26 mouse cellular contexts compared by ENCODE assay signal in genomic region chr3:130218232-130218728, GRCm38 (mm10).
DNase-seq lines count a peak whose midpoint lies in the region; ATAC-seq and TF ChIP-seq lines count a peak whose summit lies in the region.
"Had no signal": no experiment of that assay in that cellular context is flagged by ENCODE, and none has a peak within 500 bp of the region (broad histone marks: within the 10 kb centered on the region; RNA-seq: fewer than 3 reads in every experiment).

No protein-coding gene starts in this region.

- 0 out of 2 replicates have a peak overlapping the region, but pooled peaks have one; percentile 34 for H3K27ac ChIP-seq in midbrain, embryonic 16.5 days (ENCODE audit: low read length)
- H3K27ac ChIP-seq in midbrain, postnatal 0 days (ENCODE audit: low read depth, low read length), result no peak overlapping the region
- H3K27ac ChIP-seq: forebrain, embryonic 10.5 days; forebrain, embryonic 13.5 days; gastrocnemius, adult 2 months; heart, embryonic 15.5 days; hindbrain, embryonic 14.5 days; hindbrain, postnatal 0 days had no signal

- H3ac ChIP-seq in C2C12 (ENCODE audit: control insufficient read depth, insufficient read length, low read depth) (no peak overlapping the region), myocyte (ENCODE audit: control insufficient read depth, insufficient read length) (no peak overlapping the region)

- no peak for TF ChIP-seq CTCF in midbrain, postnatal 0 days (IDR thresholded peaks at IDR 0.05)
- no peak for TF ChIP-seq CTCF in C2C12 (IDR thresholded peaks at IDR 0.05; ENCODE audit: control insufficient read depth, insufficient read depth, insufficient read length)

- no peak overlapping the region for H3K9ac ChIP-seq in midbrain, embryonic 16.5 days (ENCODE audit: low read depth, low read length)
- H3K9ac ChIP-seq in midbrain, postnatal 0 days (replicated peaks; ENCODE audit: low read length, poor library complexity, severe bottlenecking), result no peak overlapping the region
- H3K9ac ChIP-seq: forebrain, embryonic 13.5 days; forebrain, postnatal 0 days; heart, embryonic 12.5 days; heart, embryonic 15.5 days; hindbrain, embryonic 14.5 days had no signal

- H3K4me1 ChIP-seq in midbrain, embryonic 16.5 days (ENCODE audit: control insufficient read depth, insufficient read depth, low read length), result peaks cover 2% of the 10 kb centered on the region; the same call in 1 of the 2 replicates
- no peaks in the 10 kb centered on the region for H3K4me1 ChIP-seq in midbrain, postnatal 0 days (ENCODE audit: insufficient read depth, low read length)
- H3K4me1 ChIP-seq: forebrain, embryonic 10.5 days; forebrain, embryonic 13.5 days had no signal

- H3K79me2 ChIP-seq in C2C12 (ENCODE audit: control insufficient read depth, insufficient read depth) (no peaks in the 10 kb centered on the region), myocyte (ENCODE audit: control insufficient read depth, insufficient read depth) (no peaks in the 10 kb centered on the region)

- ATAC-seq in midbrain, embryonic 16.5 days, result no peak
- no peak for ATAC-seq in midbrain, postnatal 0 days (ENCODE audit: low FRiP score)
- ATAC-seq: activated CD4-positive, CD25-positive, alpha-beta regulatory T cell, adult 4 months; forebrain, embryonic 13.5 days; forebrain, postnatal 0 days; hindbrain, postnatal 0 days; inflammation-experienced regulatory T-cells, adult 6 months had no signal

- TF ChIP-seq POLR2A in myocyte (IDR thresholded peaks at IDR 0.05; ENCODE audit: insufficient read length, low read depth), result no peak

- no peak overlapping the region for H3K4me2 ChIP-seq in midbrain, embryonic 16.5 days (ENCODE audit: low read length)
- no peak overlapping the region for H3K4me2 ChIP-seq in midbrain, postnatal 0 days (ENCODE audit: low read depth, low read length, poor library complexity, severe bottlenecking)
- peak overlapping the region; percentile 40 for H3K4me2 ChIP-seq in myocyte (ENCODE audit: low read depth)
- H3K4me2 ChIP-seq: forebrain, embryonic 13.5 days; heart, embryonic 12.5 days; heart, embryonic 15.5 days; hindbrain, embryonic 14.5 days had no signal

- no peak for DNase-seq in midbrain, postnatal 0 days (ENCODE audit: low spot score)
- DNase-seq in layer of hippocampus, adult 9-11 months, result no peak
- DNase-seq in layer of hippocampus, adult 18-20 months (ENCODE audit: low spot score in 2 of 2), result no peak
- DNase-seq: adrenal gland, adult 8-10 months; adrenal gland, postnatal 25 days; cerebellum, adult 11-12 months; cerebellum, adult 8-10 months; cerebellum, postnatal 10 days; cerebellum, postnatal 36 days; forebrain, postnatal 0 days; gastrocnemius, adult 2 months; gastrocnemius, postnatal 14 days; heart, adult 18-20 months; heart, postnatal 14 days; heart, postnatal 4 days had no signal

- WGBS in midbrain, embryonic 16.5 days, result 60% methylated on average over 5 of the region's 5 CpGs
- 63% methylated on average over 5 of the region's 5 CpGs for WGBS in midbrain, postnatal 0 days

- H3K79me3 ChIP-seq in C2C12 (ENCODE audit: low read depth), result no peaks in the 10 kb centered on the region

- no peaks in the 10 kb centered on the region for H3K9me3 ChIP-seq in midbrain, embryonic 16.5 days (replicated peaks; ENCODE audit: control insufficient read depth, low read length, poor library complexity, severe bottlenecking)
- no peaks in the 10 kb centered on the region for H3K9me3 ChIP-seq in midbrain, postnatal 0 days (ENCODE audit: low read length)
- H3K9me3 ChIP-seq: forebrain, embryonic 10.5 days; forebrain, embryonic 13.5 days; heart, embryonic 15.5 days had no signal

- no peak overlapping the region for H3K4me3 ChIP-seq in midbrain, embryonic 16.5 days (ENCODE audit: low read depth, low read length)
- no peak overlapping the region for H3K4me3 ChIP-seq in midbrain, postnatal 0 days (ENCODE audit: low read depth, low read length)
- H3K4me3 ChIP-seq in C2C12 (ENCODE audit: insufficient read depth, poor library complexity, severe bottlenecking), result no peak overlapping the region
- no peak overlapping the region for H3K4me3 ChIP-seq in myocyte
- H3K4me3 ChIP-seq: forebrain, embryonic 10.5 days; forebrain, embryonic 13.5 days; gastrocnemius, adult 2 months; heart, embryonic 12.5 days; heart, embryonic 15.5 days had no signal

- no peaks in the 10 kb centered on the region for H3K27me3 ChIP-seq in midbrain, embryonic 16.5 days (ENCODE audit: control insufficient read depth, insufficient read depth, low read depth, low read length)
- no peaks in the 10 kb centered on the region for H3K27me3 ChIP-seq in midbrain, postnatal 0 days (ENCODE audit: insufficient read depth, low read length)
- no peaks in the 10 kb centered on the region for H3K27me3 ChIP-seq in C2C12 (ENCODE audit: control insufficient read depth, insufficient read depth, insufficient read length)
- H3K27me3 ChIP-seq in myocyte (ENCODE audit: control insufficient read depth, insufficient read depth, insufficient read length), result no peaks in the 10 kb centered on the region
- H3K27me3 ChIP-seq: forebrain, embryonic 13.5 days; heart, embryonic 12.5 days; heart, embryonic 15.5 days had no signal

- no peaks in the 10 kb centered on the region for H3K36me3 ChIP-seq in midbrain, embryonic 16.5 days (ENCODE audit: control insufficient read depth, insufficient read depth, low read length)
- no peaks in the 10 kb centered on the region for H3K36me3 ChIP-seq in midbrain, postnatal 0 days (ENCODE audit: insufficient read depth, low read length)
- H3K36me3 ChIP-seq in C2C12 (ENCODE audit: control insufficient read depth, insufficient read depth) (no peaks in the 10 kb centered on the region), myocyte (ENCODE audit: control insufficient read depth, insufficient read depth) (no peaks in the 10 kb centered on the region)
- H3K36me3 ChIP-seq: forebrain, embryonic 10.5 days; heart, embryonic 12.5 days; heart, embryonic 15.5 days had no signal

TF ChIP-seq in C2C12, 6 proteins besides CTCF, POLR2A, EP300 and RAD21:
- peak; percentile 71 for TF ChIP-seq MYOD1 (IDR thresholded peaks at IDR 0.05; ENCODE audit: control insufficient read depth, insufficient read length, low read depth)
- TF ChIP-seq MAX (IDR thresholded peaks at IDR 0.05), result no peak
- no peak for TF ChIP-seq MYOG (IDR thresholded peaks at IDR 0.05; ENCODE audit: control insufficient read depth, extremely low read depth, insufficient read length)
- TF ChIP-seq CEBPB (IDR thresholded peaks at IDR 0.05; ENCODE audit: low read depth), result peak; percentile 14
- no peak for TF ChIP-seq FOSL1 (IDR thresholded peaks at IDR 0.05; ENCODE audit: insufficient read depth, low read length, poor library complexity, severe bottlenecking)
- no peak for TF ChIP-seq USF1 (IDR thresholded peaks at IDR 0.05; ENCODE audit: low read depth)

TF ChIP-seq in myocyte, 11 proteins besides CTCF, POLR2A, EP300 and RAD21:
- TF ChIP-seq POLR2AphosphoS2 (IDR thresholded peaks at IDR 0.05; ENCODE audit: insufficient read length, low read depth) (no peak), E2F4 (IDR thresholded peaks at IDR 0.05; ENCODE audit: insufficient read depth) (no peak), CEBPB (IDR thresholded peaks at IDR 0.05; ENCODE audit: insufficient read depth, poor library complexity, severe bottlenecking) (peak; percentile 58; the same call in 1 of the 2 replicates), TCF12 (IDR thresholded peaks at IDR 0.05; ENCODE audit: insufficient read depth, poor library complexity, severe bottlenecking) (peak; percentile 22), SRF (IDR thresholded peaks at IDR 0.05; ENCODE audit: control insufficient read depth, insufficient read length, low read depth) (no peak), MYOD1 (IDR thresholded peaks at IDR 0.05; ENCODE audit: control insufficient read depth in 1 of 3, insufficient read length in 2 of 3, low read depth in 2 of 3) (peak in 2 of 3 experiments; percentile 62 to 72), MYOG (IDR thresholded peaks at IDR 0.05; ENCODE audit: control insufficient read depth in 1 of 3, insufficient read depth in 1 of 3, insufficient read length in 2 of 3, low read depth in 2 of 3) (peak in 1 of 3 experiments; percentile 29)
